Mouse (Mus musculus) cerebellum, adult 18-20 months (tissue): ENCODE data around the gene Ccdc102a.

Experiments used
- DNase-seq, 2 experiments: peaks; one replicate each; pipeline ENCODE4 v3.0.0; 2021

The Ccdc102a gene

GRCm38 (mm10) chr8:94917851-94918495 is at the start of gene Ccdc102a:
Gene Ccdc102a (minus strand): TSS chr8:94918098.
- no peak for DNase-seq

- DNase-seq, result no peak
Measured at GRCm38 (mm10) chr8:94967554-94967953, 49.7 kb upstream of the Ccdc102a start.

GRCm38 (mm10) chr8:94967071-94967470 is 49.2 kb upstream of the Ccdc102a start:
- DNase-seq, result no peak

GRCm38 (mm10) chr8:94966578-94966977 is 48.7 kb upstream of the Ccdc102a start:
- peak; percentile 24 to 46 for DNase-seq

- DNase-seq, result no peak
Measured at GRCm38 (mm10) chr8:94964828-94965227, 46.9 kb upstream of the Ccdc102a start.

GRCm38 (mm10) chr8:94962201-94962600 is 44.3 kb upstream of the Ccdc102a start:
- no peak for DNase-seq

GRCm38 (mm10) chr8:94956078-94956574 is 38.2 kb upstream of the Ccdc102a start:
- DNase-seq, result no peak

- DNase-seq, result no peak
Measured at GRCm38 (mm10) chr8:94954921-94955758, 37.2 kb upstream of the Ccdc102a start.

- no peak for DNase-seq
Measured at GRCm38 (mm10) chr8:94954368-94954737, 36.5 kb upstream of the Ccdc102a start.

- DNase-seq, result no peak
Measured at GRCm38 (mm10) chr8:94953624-94954367, 35.9 kb upstream of the Ccdc102a start.

- DNase-seq, result no peak
Measured at GRCm38 (mm10) chr8:94952086-94952485, 34.2 kb upstream of the Ccdc102a start.

- DNase-seq, result no peak
Measured at GRCm38 (mm10) chr8:94950458-94950857, 32.6 kb upstream of the Ccdc102a start.

- DNase-seq, result peak; percentile 71 to 78
Measured at GRCm38 (mm10) chr8:94950046-94950445, 32.1 kb upstream of the Ccdc102a start.

GRCm38 (mm10) chr8:94949010-94949409 is 31.1 kb upstream of the Ccdc102a start:
- no peak for DNase-seq

- DNase-seq, result no peak
Measured at GRCm38 (mm10) chr8:94948421-94948820, 30.5 kb upstream of the Ccdc102a start.

- no peak for DNase-seq
Measured at GRCm38 (mm10) chr8:94945185-94945584, 27.3 kb upstream of the Ccdc102a start.

GRCm38 (mm10) chr8:94942566-94942965 is 24.7 kb upstream of the Ccdc102a start:
- peak in 1 of 2 experiments; percentile 43 for DNase-seq

GRCm38 (mm10) chr8:94935172-94935571 is 17.3 kb upstream of the Ccdc102a start:
- no peak for DNase-seq

- DNase-seq, result no peak
Measured at GRCm38 (mm10) chr8:94933918-94934317, 16.0 kb upstream of the Ccdc102a start.

- no peak for DNase-seq
Measured at GRCm38 (mm10) chr8:94928227-94928626, 10.3 kb upstream of the Ccdc102a start.

GRCm38 (mm10) chr8:94923405-94923804 is 5.5 kb upstream of the Ccdc102a start, which contains the start of gene Adgrg5:
Gene Adgrg5 (plus strand): TSS chr8:94923694.
- no peak for DNase-seq

- no peak for DNase-seq
Measured at GRCm38 (mm10) chr8:94922602-94923001, 4.7 kb upstream of the Ccdc102a start.

- DNase-seq, result no peak
Measured at GRCm38 (mm10) chr8:94922176-94922575, 4.3 kb upstream of the Ccdc102a start.
